Mouse (Mus musculus): ENCODE results near the gene Rpl19. TPM values are rescaled to one million over a fixed set of nuclear protein-coding genes. Genes with fewer than 3 reads are reported as not detected.

The Rpl19 gene
- total and polyA plus RNA-seq, 2 experiments from 2014 or later = 588 to 622 TPM

DNA sequence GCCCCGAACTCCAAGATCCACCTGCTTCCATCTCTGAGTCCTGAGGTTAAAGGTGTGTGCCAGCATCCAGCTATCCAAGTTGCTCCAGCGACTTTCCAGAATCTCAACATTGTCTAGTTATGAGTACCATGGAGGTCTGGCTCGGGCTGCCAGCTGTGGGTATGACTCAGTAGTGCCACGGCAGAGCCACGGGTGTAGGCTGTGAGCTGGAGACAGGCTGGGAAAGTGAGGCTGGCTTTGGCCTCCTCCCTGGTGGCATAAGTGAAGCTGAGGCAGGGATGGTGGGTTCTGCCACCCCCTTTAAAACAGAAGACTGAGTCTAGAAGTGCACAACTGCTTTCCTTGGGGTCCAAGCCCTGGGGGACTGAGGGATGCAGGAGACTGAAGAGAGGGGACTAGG is 7.6 kb downstream of the Rpl19 start:
- H3K27ac ChIP-seq (ENCODE audit: low read depth) = no peak overlapping the region
- no peak for TF ChIP-seq EP300 (IDR thresholded peaks at IDR 0.05; ENCODE audit: low read depth)
- no peak for TF ChIP-seq CTCF (IDR thresholded peaks at IDR 0.05; ENCODE audit: low read depth)
- 78% methylated on average over 5 of the region's 5 CpGs for WGBS

GRCm38 (mm10) chr11:98034840-98035239 is 8.3 kb downstream of the Rpl19 start:
- WGBS = 57% methylated on average over 4 of the region's 4 CpGs
- Histone ChIP-seq H3K4me1 (ENCODE audit: control insufficient read depth, insufficient read depth) (no peaks in the 10 kb centered on the region; the same call in 1 of the 2 replicates), H3K36me3 (replicated peaks; ENCODE audit: control insufficient read depth, insufficient read depth, low read length) (peaks cover 15% of the 10 kb centered on the region), H3K4me2 (ENCODE audit: low read depth, low read length) (no peak overlapping the region), H3K27ac (ENCODE audit: low read depth) (no peak overlapping the region), H3K9ac (replicated peaks; ENCODE audit: low read depth, low read length) (no peak overlapping the region), H3K9me3 (replicated peaks; ENCODE audit: control insufficient read depth, low read length) (no peaks in the 10 kb centered on the region), H3K27me3 (ENCODE audit: control insufficient read depth, insufficient read depth, low read length) (peaks cover 3% of the 10 kb centered on the region; the same call in 1 of the 2 replicates), H3K4me3 (ENCODE audit: low read depth, low read length) (no peak overlapping the region)
- DNase-seq (ENCODE audit: low spot score) (no peak), ATAC-seq (ENCODE audit: insufficient read depth, low read depth) (no peak)
- TF ChIP-seq CTCF (IDR thresholded peaks at IDR 0.05; ENCODE audit: low read depth) = no peak
- TF ChIP-seq EP300 (IDR thresholded peaks at IDR 0.05; ENCODE audit: low read depth) = no peak

More for the DNA sequence above, 7.6 kb downstream of the Rpl19 start:
- Histone ChIP-seq H3K4me2 (ENCODE audit: low read depth, low read length) (no peak overlapping the region), H3K27me3 (ENCODE audit: control insufficient read depth, insufficient read depth, low read length) (peaks cover 3% of the 10 kb centered on the region; the same call in 1 of the 2 replicates), H3K4me3 (ENCODE audit: low read depth, low read length) (no peak overlapping the region), H3K9ac (replicated peaks; ENCODE audit: low read depth, low read length) (no peak overlapping the region), H3K36me3 (replicated peaks; ENCODE audit: control insufficient read depth, insufficient read depth, low read length) (peaks cover 22% of the 10 kb centered on the region), H3K4me1 (ENCODE audit: control insufficient read depth, insufficient read depth) (no peaks in the 10 kb centered on the region; the same call in 1 of the 2 replicates), H3K9me3 (replicated peaks; ENCODE audit: control insufficient read depth, low read length) (no peaks in the 10 kb centered on the region)
- DNase-seq (ENCODE audit: low spot score) (no peak), ATAC-seq (ENCODE audit: insufficient read depth, low read depth) (no peak)

DNA sequence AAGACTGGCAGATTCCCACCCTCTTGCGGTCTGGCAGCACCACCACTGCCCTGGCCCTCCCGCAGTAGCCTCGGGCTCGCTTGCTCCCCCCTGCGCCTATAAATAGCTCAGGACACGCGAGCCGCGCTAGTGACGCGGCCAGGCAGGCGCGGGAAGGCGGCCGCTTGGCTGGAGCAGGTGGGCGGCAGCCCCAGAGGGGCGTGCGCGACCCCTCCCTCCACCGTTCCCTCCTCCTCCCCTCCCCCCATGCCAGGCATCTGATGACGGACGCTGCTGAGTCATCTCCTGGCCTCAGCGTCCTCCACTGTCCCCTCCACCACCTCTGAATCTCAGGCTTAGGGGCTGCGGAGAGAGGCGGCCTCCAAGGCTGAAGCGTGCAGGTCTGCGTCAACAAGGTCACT is 9.5 kb downstream of the Rpl19 start:
- TF ChIP-seq CTCF (IDR thresholded peaks at IDR 0.05; ENCODE audit: low read depth) = no peak
- no peak for TF ChIP-seq EP300 (IDR thresholded peaks at IDR 0.05; ENCODE audit: low read depth)
- H3K27ac ChIP-seq (ENCODE audit: low read depth) = no peak overlapping the region
- peak overlapping the region; percentile 57 for H3K4me2 ChIP-seq (ENCODE audit: low read depth, low read length)

DNA sequence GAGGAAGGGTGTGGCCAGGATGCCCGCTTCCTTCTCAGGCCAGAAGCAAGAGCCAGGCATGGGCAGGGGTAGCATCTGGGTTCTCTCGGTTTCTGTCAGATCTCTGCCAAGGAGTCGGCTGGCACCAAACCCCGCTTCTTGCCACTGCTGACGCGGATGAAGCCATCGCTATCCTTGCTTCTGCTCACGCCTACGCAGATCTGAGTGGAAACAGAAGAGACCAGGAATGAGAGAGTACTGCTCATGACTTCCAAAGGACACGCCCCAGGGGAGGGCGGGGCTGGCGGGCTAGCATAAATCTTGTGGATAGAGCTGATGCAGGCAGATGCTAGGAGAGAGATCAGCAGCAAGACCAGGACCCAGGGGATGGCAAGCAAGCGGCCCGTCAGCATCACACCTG is 11.4 kb downstream of the Rpl19 start:
- ATAC-seq (ENCODE audit: insufficient read depth, low read depth) = no peak
- no peak overlapping the region for H3K27ac ChIP-seq (ENCODE audit: low read depth)
- H3K9ac ChIP-seq (replicated peaks; ENCODE audit: low read depth, low read length) = no peak overlapping the region
- no peak overlapping the region for H3K4me2 ChIP-seq (ENCODE audit: low read depth, low read length)
- no peak overlapping the region for H3K4me3 ChIP-seq (ENCODE audit: low read depth, low read length)
- 65% methylated on average over 14 of the region's 14 CpGs for WGBS
- no peak for DNase-seq (ENCODE audit: low spot score)
- no peaks in the 10 kb centered on the region; the same call in 1 of the 2 replicates for H3K4me1 ChIP-seq (ENCODE audit: control insufficient read depth, insufficient read depth)
- H3K27me3 ChIP-seq (ENCODE audit: control insufficient read depth, insufficient read depth, low read length) = peaks cover 3% of the 10 kb centered on the region; the same call in 1 of the 2 replicates
- no peaks in the 10 kb centered on the region for H3K36me3 ChIP-seq (replicated peaks; ENCODE audit: control insufficient read depth, insufficient read depth, low read length)
- no peak for TF ChIP-seq CTCF (IDR thresholded peaks at IDR 0.05; ENCODE audit: low read depth)
- no peaks in the 10 kb centered on the region for H3K9me3 ChIP-seq (replicated peaks; ENCODE audit: control insufficient read depth, low read length)

More for the DNA sequence above, 9.5 kb downstream of the Rpl19 start:
- Histone ChIP-seq H3K36me3 (replicated peaks; ENCODE audit: control insufficient read depth, insufficient read depth, low read length) (peaks cover 3% of the 10 kb centered on the region; the same call in 1 of the 2 replicates), H3K4me3 (ENCODE audit: low read depth, low read length) (peak overlapping the region; percentile 26), H3K27me3 (ENCODE audit: control insufficient read depth, insufficient read depth, low read length) (peaks cover 3% of the 10 kb centered on the region; the same call in 1 of the 2 replicates), H3K9ac (replicated peaks; ENCODE audit: low read depth, low read length) (no peak overlapping the region), H3K9me3 (replicated peaks; ENCODE audit: control insufficient read depth, low read length) (no peaks in the 10 kb centered on the region), H3K4me1 (ENCODE audit: control insufficient read depth, insufficient read depth) (no peaks in the 10 kb centered on the region; the same call in 1 of the 2 replicates)
- 1% methylated on average over 24 of the region's 27 CpGs for WGBS
- ATAC-seq (ENCODE audit: insufficient read depth, low read depth) = peak; percentile 81
- peak; percentile 72 for DNase-seq (ENCODE audit: low spot score)

- Histone ChIP-seq H3K4me3 (ENCODE audit: low read depth, low read length) (no peak overlapping the region), H3K4me2 (ENCODE audit: low read depth, low read length) (no peak overlapping the region), H3K4me1 (ENCODE audit: control insufficient read depth, insufficient read depth) (no peaks in the 10 kb centered on the region), H3K9me3 (replicated peaks; ENCODE audit: control insufficient read depth, low read length) (no peaks in the 10 kb centered on the region), H3K36me3 (replicated peaks; ENCODE audit: control insufficient read depth, insufficient read depth, low read length) (no peaks in the 10 kb centered on the region), H3K27ac (ENCODE audit: low read depth) (no peak overlapping the region), H3K27me3 (ENCODE audit: control insufficient read depth, insufficient read depth, low read length) (no peaks in the 10 kb centered on the region), H3K9ac (replicated peaks; ENCODE audit: low read depth, low read length) (no peak overlapping the region)
- TF ChIP-seq CTCF (IDR thresholded peaks at IDR 0.05; ENCODE audit: low read depth) (no peak), EP300 (IDR thresholded peaks at IDR 0.05; ENCODE audit: low read depth) (no peak)
- DNase-seq (ENCODE audit: low spot score) (no peak), ATAC-seq (ENCODE audit: insufficient read depth, low read depth) (no peak)
- 75% methylated on average over 8 of the region's 8 CpGs for WGBS
Measured at GRCm38 (mm10) chr11:98040975-98041374, 14.5 kb downstream of the Rpl19 start.

DNA sequence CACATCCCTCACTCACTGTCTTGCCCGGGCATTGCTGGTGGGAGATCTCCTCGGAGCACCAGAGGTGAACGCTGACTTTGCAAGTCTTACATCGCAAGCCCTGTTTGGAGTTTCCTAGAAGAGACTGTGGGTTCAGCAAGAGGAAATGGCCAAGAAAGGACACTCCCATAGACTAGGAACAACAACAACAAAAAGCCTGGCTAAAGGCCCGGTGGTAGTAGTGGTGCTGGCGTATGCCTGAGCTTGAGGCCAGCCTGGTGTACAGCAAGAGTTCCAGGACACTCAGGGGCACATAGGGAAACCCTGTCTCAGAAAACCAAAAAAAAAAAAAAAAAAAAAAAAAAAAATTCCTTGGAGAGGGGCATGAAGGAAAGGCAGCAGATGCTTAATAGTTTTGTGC is 16.2 kb downstream of the Rpl19 start:
- ATAC-seq (ENCODE audit: insufficient read depth, low read depth) (no peak), DNase-seq (ENCODE audit: low spot score) (no peak)
- Histone ChIP-seq H3K27ac (ENCODE audit: low read depth) (no peak overlapping the region), H3K4me1 (ENCODE audit: control insufficient read depth, insufficient read depth) (no peaks in the 10 kb centered on the region), H3K27me3 (ENCODE audit: control insufficient read depth, insufficient read depth, low read length) (no peaks in the 10 kb centered on the region), H3K4me2 (ENCODE audit: low read depth, low read length) (no peak overlapping the region), H3K9ac (replicated peaks; ENCODE audit: low read depth, low read length) (no peak overlapping the region), H3K36me3 (replicated peaks; ENCODE audit: control insufficient read depth, insufficient read depth, low read length) (no peaks in the 10 kb centered on the region), H3K9me3 (replicated peaks; ENCODE audit: control insufficient read depth, low read length) (no peaks in the 10 kb centered on the region), H3K4me3 (ENCODE audit: low read depth, low read length) (no peak overlapping the region)
- WGBS = 64% methylated on average over 6 of the region's 6 CpGs
- TF ChIP-seq CTCF (IDR thresholded peaks at IDR 0.05; ENCODE audit: low read depth) (no peak), EP300 (IDR thresholded peaks at IDR 0.05; ENCODE audit: low read depth) (no peak)
